Mouse (Mus musculus) embryonic facial prominence, embryonic 14.5 days (tissue): ENCODE measurements around the gene Olfr536. TPM values are rescaled to one million over a fixed set of nuclear protein-coding genes. Genes with fewer than 3 reads are reported as not detected.
"Not testable (repeated sequence)": the region's sequence is repeated elsewhere in the genome, so short reads cannot be mapped to it uniquely, and the experiment has no call there.

ENCODE experiments used
- ATAC-seq: fragments of 200-750 bp; cut with Nextera tagmentation; 2 replicates; pipeline ENCODE4 v1.8.0; 2017; ENCODE audit warnings: low read depth, moderate number of reproducible peaks, moderate TSS enrichment
- DNase-seq: peaks from one replicate; pipeline ENCODE4 v3.0.0-alpha.2; 2015; ENCODE audit warnings: low spot score
- H3K27ac ChIP-seq: fragments of 300-500 bp; sonication (generic); replicated peaks from 2 replicates; pipeline ENCODE4 v1.5.1; 2014; ENCODE audit warnings: low read depth, mild to moderate bottlenecking, low read length, moderate library complexity
- H3K27me3 ChIP-seq: fragments of 300-500 bp; sonication (generic); replicated peaks from 2 replicates; pipeline ENCODE4 v1.6.1; 2014; ENCODE audit warnings: low read length; ENCODE audit not compliant: control insufficient read depth, insufficient read depth
- H3K36me3 ChIP-seq: fragments of 300-500 bp; sonication (generic); 2 replicates; pipeline ENCODE4 v1.6.1; 2014; ENCODE audit warnings: low read length, mixed read lengths; ENCODE audit not compliant: control insufficient read depth, insufficient read depth
- H3K4me1 ChIP-seq: fragments of 300-500 bp; sonication (generic); 2 replicates; pipeline ENCODE4 v1.6.1; 2014; ENCODE audit warnings: antibody characterized with exemption, low read length; ENCODE audit not compliant: control insufficient read depth, insufficient read depth
- H3K4me2 ChIP-seq: fragments of 300-500 bp; sonication (generic); 2 replicates; pipeline ENCODE4 v1.6.1; 2014; ENCODE audit warnings: low read depth, mild to moderate bottlenecking, low read length, moderate library complexity, mixed read lengths
- H3K4me3 ChIP-seq: fragments of 300-500 bp; sonication (generic); 2 replicates; pipeline ENCODE4 v1.5.1; 2014; ENCODE audit warnings: low read depth, mild to moderate bottlenecking, low read length
- H3K9ac ChIP-seq: fragments of 300-500 bp; sonication (generic); 2 replicates; pipeline ENCODE4 v1.6.1; 2014; ENCODE audit warnings: low read depth, mild to moderate bottlenecking, low read length, moderate library complexity, mixed read lengths
- H3K9me3 ChIP-seq: fragments of 300-500 bp; sonication (generic); 2 replicates; pipeline ENCODE4 v1.6.1; 2016; ENCODE audit warnings: low read length; ENCODE audit not compliant: control insufficient read depth
- WGBS: fragments of 180-500 bp; shearing (Covaris S2); extraction: QIAGEN DNeasy Blood & Tissue Kit; methylation state at CpG from one replicate; pipeline ENCODE4 v1.1.7; 2014; 5-methylcytosine and 5-hydroxymethylcytosine counted together
- polyA plus RNA-seq: library from polyadenylated mRNA; unstranded; fragments of >200 nt; fragmentation: Nextera tagmentation; extraction: Ambion mirVana; gene quantifications from 2 replicates; pipeline ENCODE4 v1.2.1, GENCODE M21; 2014

The Olfr536 gene
- 0.04 and 0.22 TPM in 2 replicates for polyA plus RNA-seq

DNA sequence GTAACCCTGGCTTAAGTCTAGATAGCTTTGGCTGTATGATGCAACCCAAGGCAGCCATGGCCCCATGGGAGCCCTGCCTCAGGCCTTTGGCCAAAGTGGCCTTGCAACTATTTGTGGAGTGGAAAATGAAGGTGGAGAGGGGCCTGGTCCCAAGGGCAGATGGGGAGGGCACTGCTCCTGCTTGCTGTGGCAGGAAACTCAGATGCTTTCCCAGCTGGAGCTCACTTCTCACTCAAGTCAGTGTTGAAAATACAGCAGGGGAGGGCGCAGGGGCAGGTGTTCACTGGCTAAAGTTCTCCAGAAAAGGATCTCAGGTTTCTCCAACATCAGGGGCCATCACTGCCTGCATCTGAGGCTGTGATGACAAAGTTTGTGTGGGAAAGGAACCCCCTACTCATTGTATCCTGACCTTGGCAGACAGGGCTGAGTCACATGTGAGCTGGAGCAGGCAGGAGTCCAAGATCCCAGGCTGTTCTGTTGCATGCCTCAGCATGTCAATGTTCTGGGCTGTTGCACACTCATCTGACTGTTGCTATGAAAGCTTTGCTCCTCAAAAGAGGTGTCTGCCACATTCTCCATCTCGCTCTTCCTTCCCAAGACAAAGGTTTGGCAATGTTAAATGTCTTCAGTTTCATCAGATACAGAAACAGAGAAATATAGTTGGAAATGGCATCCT lies at the start of gene Olfr536:
Olfr536 (minus strand) TSS at position 51 of the 676 bp plus-strand sequence.
- not testable (repeated sequence) for H3K4me2 ChIP-seq, H3K27ac ChIP-seq, ATAC-seq, H3K36me3 ChIP-seq, H3K27me3 ChIP-seq, H3K9me3 ChIP-seq, H3K4me1 ChIP-seq, H3K9ac ChIP-seq, H3K4me3 ChIP-seq
- DNase-seq = peak; percentile 1
- WGBS = 83% methylated on average over 1 of the region's 2 CpGs

DNA sequence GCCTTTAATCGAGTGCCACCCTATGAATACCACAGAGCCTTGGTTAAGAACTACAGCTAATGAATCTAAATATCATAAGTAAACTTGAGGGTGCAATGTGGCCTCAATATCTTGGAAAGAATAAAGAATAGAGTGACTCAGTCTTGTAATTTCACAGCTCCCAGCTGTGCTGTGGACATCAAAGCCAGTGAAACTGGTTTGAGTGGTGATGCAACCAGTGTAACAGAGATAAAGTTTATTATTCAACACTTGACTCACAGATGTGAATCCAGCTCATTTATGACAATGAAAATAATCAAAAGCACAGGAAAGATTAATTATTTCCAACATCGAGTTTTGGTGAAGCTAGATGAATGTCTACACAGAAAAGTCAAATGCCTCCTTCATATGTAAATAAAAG lies 32.5 kb upstream of the Olfr536 start:
- Histone ChIP-seq H3K4me3 (no peak overlapping the region), H3K36me3 (no peaks in the 10 kb centered on the region), H3K9me3 (no peaks in the 10 kb centered on the region), H3K4me1 (no peaks in the 10 kb centered on the region), H3K27ac (no peak overlapping the region), H3K4me2 (no peak overlapping the region), H3K27me3 (no peaks in the 10 kb centered on the region), H3K9ac (no peak overlapping the region)
- WGBS = 75% methylated on average over 2 of the region's 2 CpGs
- ATAC-seq (no peak), DNase-seq (no peak)

DNA sequence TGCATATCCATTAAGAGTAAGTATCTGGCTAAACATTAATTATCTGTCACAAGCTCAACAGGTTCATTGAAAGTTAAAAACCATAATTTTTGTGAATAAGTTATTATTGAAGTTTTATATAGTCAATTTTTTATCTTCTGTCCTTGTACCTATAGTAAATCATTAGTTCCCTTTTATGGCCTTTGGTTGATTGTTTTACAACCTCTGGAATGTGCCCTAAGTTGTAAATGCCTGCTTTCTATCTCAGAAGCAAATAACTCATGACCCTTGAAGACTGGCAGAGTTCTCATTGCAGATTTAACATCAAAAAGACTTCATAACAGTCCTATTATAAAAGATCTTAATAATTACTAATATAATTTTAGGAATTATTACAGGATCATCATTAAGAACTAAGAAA lies 12.5 kb downstream of the Olfr536 start:
- Histone ChIP-seq H3K36me3 (no peaks in the 10 kb centered on the region), H3K27ac (no peak overlapping the region), H3K4me1 (no peaks in the 10 kb centered on the region), H3K27me3 (no peaks in the 10 kb centered on the region), H3K4me3 (no peak overlapping the region), H3K9ac (no peak overlapping the region), H3K9me3 (no peaks in the 10 kb centered on the region), H3K4me2 (no peak overlapping the region)
- DNase-seq (no peak), ATAC-seq (no peak)

DNA sequence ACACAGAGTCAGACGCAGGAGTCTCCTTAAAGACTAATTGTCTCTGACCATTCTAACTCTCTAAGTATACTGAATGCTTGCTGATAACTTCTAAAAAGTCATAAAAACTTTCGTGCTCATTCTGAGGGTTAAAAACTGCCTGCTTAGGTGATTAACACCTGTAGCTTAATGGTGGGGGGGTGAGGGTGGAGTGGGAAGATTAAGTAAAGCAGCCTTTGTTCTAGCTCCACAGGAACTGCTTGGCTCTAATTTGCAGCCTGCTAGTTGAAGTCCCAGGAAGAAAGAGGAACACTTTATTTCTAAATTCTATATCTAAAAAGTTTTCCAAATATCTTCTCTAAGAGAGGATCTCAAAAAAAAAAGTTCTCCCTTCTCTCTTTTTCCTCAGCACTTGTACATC lies 13.0 kb downstream of the Olfr536 start:
- no peak overlapping the region for H3K27ac ChIP-seq
- H3K4me3 ChIP-seq = no peak overlapping the region
- 39% methylated on average over 2 of the region's 2 CpGs for WGBS
- DNase-seq (no peak), ATAC-seq (no peak)
- H3K36me3 ChIP-seq = no peaks in the 10 kb centered on the region
- no peaks in the 10 kb centered on the region for H3K27me3 ChIP-seq
- no peaks in the 10 kb centered on the region for H3K4me1 ChIP-seq
- H3K4me2 ChIP-seq = no peak overlapping the region
- no peak overlapping the region for H3K9ac ChIP-seq
- no peaks in the 10 kb centered on the region for H3K9me3 ChIP-seq

DNA sequence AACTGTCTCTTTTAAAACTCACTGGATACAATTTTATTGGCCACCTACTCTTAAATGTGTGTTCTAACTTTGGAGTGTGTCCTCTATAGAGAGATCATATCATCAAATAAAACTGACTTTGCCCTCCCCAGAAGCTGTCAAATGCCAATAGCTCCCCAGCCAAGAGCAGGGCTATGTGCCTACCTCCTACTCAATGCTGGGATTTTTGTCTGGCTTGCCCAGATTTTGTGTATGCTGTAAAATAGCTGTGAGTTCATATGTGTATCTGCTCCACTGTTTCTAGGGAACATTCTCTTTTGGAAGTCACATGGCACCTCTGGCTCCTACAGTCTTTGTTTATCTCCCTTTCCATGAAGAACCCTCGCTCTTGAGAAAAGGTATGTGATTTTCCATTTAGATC lies 18.2 kb downstream of the Olfr536 start:
- Histone ChIP-seq H3K27me3 (no peaks in the 10 kb centered on the region), H3K36me3 (no peaks in the 10 kb centered on the region), H3K4me3 (no peak overlapping the region), H3K9me3 (no peaks in the 10 kb centered on the region), H3K4me1 (no peaks in the 10 kb centered on the region), H3K27ac (no peak overlapping the region), H3K4me2 (no peak overlapping the region), H3K9ac (no peak overlapping the region)
- 97% methylated on average over 1 of the region's 1 CpGs for WGBS
- DNase-seq (no peak), ATAC-seq (no peak)

DNA sequence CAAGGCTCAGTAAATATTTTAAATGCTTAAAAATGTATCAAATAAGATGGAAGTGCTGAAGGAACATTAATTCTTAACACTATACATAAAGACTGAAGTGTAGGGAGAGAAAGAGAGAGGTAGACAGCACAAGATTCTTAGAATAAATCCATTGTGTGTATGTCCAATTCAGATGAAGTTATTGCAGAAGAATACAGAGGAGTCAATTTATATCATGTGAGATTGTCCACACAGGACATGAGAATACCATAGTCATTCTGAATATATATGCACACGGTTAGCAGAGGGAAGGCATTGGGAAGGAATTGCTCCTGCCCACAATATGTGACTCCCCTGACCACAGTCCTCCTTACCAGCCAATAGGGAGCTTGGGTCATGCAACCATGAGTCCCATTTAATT lies 23.3 kb downstream of the Olfr536 start, which contains the start of gene Olfr535:
Olfr535 (plus strand) TSS at position 301 of the 400 bp plus-strand sequence.
- H3K4me3 ChIP-seq = no peak within 1 kb of the TSS
- ATAC-seq (no peak), DNase-seq (no peak)
- no peaks in the 10 kb centered on the region for H3K36me3 ChIP-seq
- WGBS = 88% methylated on average over 1 of the region's 1 CpGs
- no peak within 1 kb of the TSS for H3K9ac ChIP-seq
- H3K4me1 ChIP-seq = no peaks in the 10 kb centered on the region
- no peaks in the 10 kb centered on the region for H3K9me3 ChIP-seq
- H3K27me3 ChIP-seq = no peaks in the 10 kb centered on the region
- no peak within 1 kb of the TSS for H3K4me2 ChIP-seq
- no peak within 1 kb of the TSS for H3K27ac ChIP-seq

DNA sequence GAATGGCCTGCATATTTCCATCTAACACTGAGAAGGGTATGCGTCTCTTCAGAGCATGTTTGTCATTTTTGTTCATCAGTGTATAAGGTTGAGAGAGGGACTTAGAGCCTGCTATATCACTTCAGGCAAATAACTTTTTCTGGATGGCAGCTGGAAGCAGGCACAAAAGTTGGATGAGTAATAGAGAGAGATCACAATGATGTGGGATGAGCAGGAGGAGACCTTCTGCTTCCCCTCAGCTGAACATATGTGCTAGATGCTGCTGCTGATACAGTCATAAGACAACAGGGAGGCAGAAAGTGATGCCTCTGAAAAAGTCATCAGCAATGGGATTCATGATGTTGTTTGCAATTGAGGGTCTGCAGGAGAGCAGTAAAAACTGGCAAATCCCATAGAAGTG lies 28.5 kb downstream of the Olfr536 start:
- WGBS = 77% methylated on average over 1 of the region's 1 CpGs
- DNase-seq = no peak
- Histone ChIP-seq H3K9me3 (no peaks in the 10 kb centered on the region), H3K9ac (no peak overlapping the region), H3K27me3 (no peaks in the 10 kb centered on the region), H3K36me3 (no peaks in the 10 kb centered on the region), H3K4me2 (no peak overlapping the region), H3K4me3 (no peak overlapping the region), H3K4me1 (no peaks in the 10 kb centered on the region), H3K27ac (no peak overlapping the region)
- ATAC-seq = no peak

DNA sequence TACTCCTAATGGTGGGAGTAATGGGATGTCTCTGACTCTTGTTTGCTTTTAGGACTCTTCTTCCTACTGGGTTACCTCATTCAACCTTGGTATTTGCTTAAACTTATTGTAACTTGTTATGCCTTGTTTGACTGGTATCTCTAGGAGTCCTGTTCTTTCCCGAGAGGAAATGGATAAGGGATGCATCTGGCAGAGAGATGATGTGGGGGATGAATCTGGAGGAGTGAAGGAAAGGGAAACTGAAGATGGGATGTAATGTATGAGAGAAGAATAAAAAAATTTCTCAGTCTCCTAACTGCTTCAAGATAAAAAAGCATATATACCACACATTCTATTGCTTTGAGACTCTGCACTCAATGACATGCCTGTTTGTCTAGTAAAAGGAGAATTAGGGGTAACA lies 29.3 kb downstream of the Olfr536 start:
- no peak overlapping the region for H3K27ac ChIP-seq
- H3K9ac ChIP-seq = no peak overlapping the region
- no peaks in the 10 kb centered on the region for H3K9me3 ChIP-seq
- no peak overlapping the region for H3K4me2 ChIP-seq
- WGBS = 78% methylated on average over 1 of the region's 1 CpGs
- H3K36me3 ChIP-seq = no peaks in the 10 kb centered on the region
- no peak for DNase-seq
- H3K4me1 ChIP-seq = no peaks in the 10 kb centered on the region
- H3K4me3 ChIP-seq = no peak overlapping the region
- H3K27me3 ChIP-seq = no peaks in the 10 kb centered on the region
- no peak for ATAC-seq

DNA sequence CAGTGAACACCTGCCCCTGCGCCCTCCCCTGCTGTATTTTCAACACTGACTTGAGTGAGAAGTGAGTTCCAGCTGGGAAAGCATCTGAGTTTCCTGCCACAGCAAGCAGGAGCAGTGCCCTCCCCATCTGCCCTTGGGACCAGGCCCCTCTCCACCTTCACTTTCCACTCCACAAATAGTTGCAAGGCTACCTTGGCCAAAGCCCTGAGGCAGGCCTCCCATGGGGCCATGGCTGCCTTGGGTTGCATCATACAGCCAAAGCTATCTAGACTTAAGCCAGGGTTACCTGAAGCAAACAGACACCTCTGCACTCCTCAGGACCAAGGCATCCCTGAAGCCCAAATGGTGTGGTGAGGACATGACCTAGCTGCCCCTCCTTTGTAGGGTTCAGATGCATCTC lies 44.1 kb downstream of the Olfr536 start, which contains the start of gene Olfr533:
Olfr533 (plus strand) TSS at position 301 of the 400 bp plus-strand sequence.
- WGBS = 60% methylated on average over 1 of the region's 1 CpGs
- H3K27ac ChIP-seq, H3K4me1 ChIP-seq, DNase-seq, H3K4me3 ChIP-seq, H3K27me3 ChIP-seq, H3K36me3 ChIP-seq, H3K4me2 ChIP-seq, ATAC-seq, H3K9me3 ChIP-seq, H3K9ac ChIP-seq: not testable (repeated sequence)
